Mouse (Mus musculus): ENCODE results near the gene Prps1l3.

Gene Prps1l3

DNA sequence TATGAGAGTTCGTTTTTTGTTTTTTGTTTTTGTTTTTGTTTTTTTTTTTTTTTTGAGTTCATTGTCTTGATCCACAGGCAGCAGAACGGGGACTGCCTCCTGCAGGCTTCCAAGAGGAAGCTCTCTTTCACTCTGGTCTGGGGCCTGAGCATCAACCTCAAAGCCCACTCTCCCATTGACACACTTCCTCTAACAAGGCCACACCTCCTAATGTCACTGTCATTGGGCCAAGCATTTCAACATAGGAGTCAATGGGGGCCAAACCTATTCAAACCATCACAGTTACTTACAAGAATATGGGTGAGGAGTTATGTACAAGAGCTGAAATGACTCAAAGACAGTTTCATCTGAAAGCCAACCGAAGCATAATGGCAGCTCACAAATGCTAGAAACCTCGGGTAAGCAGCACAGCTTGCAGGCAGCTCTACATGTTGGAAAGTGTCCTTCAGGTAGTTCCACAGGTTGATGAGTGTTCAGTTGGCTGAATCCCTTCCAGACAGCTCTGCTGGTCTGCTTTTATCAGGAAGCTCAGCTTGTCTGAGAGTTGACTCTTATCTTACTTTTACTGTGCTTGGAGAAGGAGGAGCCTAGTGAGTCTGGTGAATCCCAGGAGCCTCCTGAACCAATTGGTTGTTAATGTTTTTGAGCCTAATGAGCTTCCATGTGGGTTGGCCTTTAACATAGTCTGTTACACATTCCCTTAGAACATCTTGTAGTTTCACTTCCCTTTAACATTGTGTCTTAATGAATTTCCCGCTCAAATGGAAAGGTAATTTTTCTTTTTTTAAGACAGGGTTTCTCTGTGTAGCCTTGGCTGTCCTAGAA is 13.7 kb downstream of the Prps1l3 start:
- DNase-seq (ENCODE audit: low spot score), result no peak

DNA sequence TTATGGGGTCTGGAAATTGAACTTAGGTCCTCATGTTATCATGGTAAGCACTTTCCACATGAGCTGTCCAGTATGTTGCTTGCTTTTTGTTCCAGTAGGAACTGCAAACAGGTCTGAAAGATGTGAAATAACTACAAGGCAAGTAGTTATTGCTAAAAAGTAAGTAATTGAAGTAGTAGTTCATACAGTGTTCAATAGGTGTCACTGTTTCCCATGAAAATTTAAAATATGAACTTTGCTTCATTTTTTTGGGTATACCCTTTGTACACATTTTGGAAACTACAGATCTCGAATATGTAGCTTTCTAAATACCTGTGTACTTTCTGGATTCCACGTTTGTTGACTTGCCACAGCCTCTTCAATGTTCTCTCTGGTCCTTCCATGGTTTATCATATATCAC is 28.4 kb downstream of the Prps1l3 start:
- no peak for DNase-seq (ENCODE audit: low spot score)

DNA sequence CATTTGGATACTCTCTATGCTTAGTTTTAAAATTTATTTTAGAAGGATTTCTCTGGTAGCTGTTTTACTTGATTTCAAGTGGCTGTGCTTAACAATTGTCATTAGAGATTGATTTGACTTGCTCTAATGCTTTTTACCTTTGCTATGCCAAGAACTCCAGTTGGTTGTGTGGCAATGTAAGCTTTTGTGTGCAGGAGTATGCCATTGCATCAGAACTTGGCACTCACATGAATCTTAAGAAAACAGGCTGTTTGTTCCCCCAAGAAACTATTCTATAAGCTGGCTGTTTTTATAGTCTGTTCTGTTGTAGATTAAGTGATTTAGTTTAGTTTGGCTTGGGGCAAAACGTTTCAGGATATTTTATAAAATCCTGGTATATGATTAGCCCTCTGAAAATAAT is 45.2 kb downstream of the Prps1l3 start:
- DNase-seq (ENCODE audit: low spot score), result no peak

DNA sequence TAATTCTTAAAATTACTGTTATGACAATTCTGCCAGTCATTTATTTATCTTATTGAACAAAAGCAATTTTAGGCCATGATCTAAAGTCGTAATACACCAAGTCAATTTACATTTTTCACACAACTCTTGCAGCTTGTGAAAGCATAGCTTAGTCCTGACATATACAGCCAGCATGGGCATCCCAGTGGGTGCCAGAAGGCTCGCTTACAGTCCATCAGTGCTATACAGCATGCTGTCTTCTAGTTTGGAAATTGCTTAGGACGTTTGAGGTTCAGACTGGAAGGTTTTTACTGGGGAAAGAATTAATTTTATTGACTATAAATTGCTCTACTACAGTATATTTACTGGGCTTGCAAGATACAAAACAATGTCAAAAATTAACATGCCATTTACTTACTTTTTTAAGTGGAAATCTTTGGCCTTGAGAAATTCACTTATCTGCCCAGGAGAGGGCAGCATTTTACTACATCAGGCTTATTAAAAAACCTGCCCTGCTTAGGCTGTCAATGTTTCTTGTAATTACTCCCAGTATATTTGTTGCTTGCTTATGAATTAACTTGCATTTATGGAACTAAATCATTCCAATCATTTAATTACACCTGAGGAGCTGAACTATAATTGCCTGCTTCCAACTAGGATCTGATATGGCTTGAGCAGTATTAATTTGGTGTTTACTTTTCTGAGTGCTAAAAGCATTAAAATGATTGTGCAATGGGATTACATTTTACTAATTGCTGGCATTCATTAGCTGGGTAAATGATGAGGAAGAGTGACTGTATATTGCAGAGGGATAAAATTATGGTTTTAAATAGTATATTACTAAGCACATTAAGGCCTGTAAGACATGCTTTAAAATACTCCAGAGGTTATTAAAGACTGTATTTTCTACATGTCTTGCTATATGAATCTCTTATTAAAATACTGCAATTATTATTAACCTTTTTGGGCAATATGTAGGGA is 51.2 kb downstream of the Prps1l3 start:
- no peak for DNase-seq (ENCODE audit: low spot score)

DNA sequence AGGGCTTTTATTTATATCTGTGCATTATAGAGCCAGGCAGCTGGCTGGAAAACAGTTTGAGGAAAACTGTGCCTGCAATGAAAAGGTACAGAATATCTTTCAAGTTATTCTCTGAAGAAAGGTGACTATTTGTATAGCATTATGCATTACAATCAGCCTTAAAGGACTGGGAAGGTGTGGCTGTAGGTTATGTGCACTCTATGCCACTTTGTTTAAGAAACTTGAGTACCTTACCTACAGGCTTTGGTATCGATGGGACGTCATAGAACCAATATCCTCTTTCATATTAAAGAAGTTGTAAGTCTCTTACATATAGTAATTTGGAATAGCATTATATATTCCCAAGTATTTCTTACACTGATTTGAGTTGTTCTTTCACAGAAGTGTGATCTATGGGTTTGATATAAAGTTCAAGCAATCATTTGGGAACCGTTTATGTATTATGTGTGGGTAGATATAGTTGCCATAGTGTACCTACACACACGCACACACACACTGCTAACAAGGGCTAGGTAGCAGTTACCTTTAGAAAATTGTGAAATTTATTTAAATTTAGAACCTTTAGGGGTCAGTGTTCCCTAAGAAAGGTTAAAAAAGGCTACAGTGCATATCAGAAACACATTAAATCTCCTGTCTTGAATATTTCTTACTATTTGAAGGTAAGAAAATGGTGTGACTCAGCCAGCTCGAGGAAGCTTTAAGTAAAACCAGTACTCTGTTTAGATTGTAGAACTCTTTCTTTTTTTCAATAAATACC is 55.3 kb downstream of the Prps1l3 start:
- DNase-seq (ENCODE audit: low spot score), result no peak
